Mouse (Mus musculus) midbrain, embryonic 15.5 days (tissue): Measurements from ENCODE around the gene Ric8b. TPM values are rescaled to one million over a fixed set of nuclear protein-coding genes. Genes with fewer than 3 reads are reported as not detected.

Source experiments
- ATAC-seq: fragments of 200-750 bp; cut with Nextera tagmentation; replicated peaks from 2 replicates; pipeline ENCODE4 v1.8.0; 2017; ENCODE audit warnings: moderate TSS enrichment
- H3K27ac ChIP-seq: fragments of 300-500 bp; sonication (generic); 2 replicates; pipeline ENCODE4 v1.5.1; 2015; ENCODE audit warnings: mild to moderate bottlenecking, inconsistent platforms
- H3K27me3 ChIP-seq: fragments of 300-500 bp; sonication (generic); replicated peaks from 2 replicates; pipeline ENCODE4 v1.6.1; 2015; ENCODE audit warnings: inconsistent platforms
- H3K36me3 ChIP-seq: fragments of 300-500 bp; sonication (generic); replicated peaks from 2 replicates; pipeline ENCODE4 v1.6.1; 2015; ENCODE audit warnings: inconsistent platforms
- H3K4me1 ChIP-seq: fragments of 300-500 bp; sonication (generic); 2 replicates; pipeline ENCODE4 v1.6.1; 2015; ENCODE audit warnings: inconsistent platforms
- H3K4me2 ChIP-seq: fragments of 300-500 bp; sonication (generic); 2 replicates; pipeline ENCODE4 v1.6.1; 2015; ENCODE audit warnings: inconsistent platforms, mild to moderate bottlenecking, moderate library complexity
- H3K4me3 ChIP-seq: fragments of 300-500 bp; sonication (generic); 2 replicates; pipeline ENCODE4 v1.5.1; 2015; ENCODE audit warnings: mild to moderate bottlenecking, inconsistent platforms
- H3K9ac ChIP-seq: fragments of 300-500 bp; sonication (generic); 2 replicates; pipeline ENCODE4 v1.6.1; 2015; ENCODE audit warnings: mild to moderate bottlenecking, inconsistent platforms
- H3K9me3 ChIP-seq: fragments of 300-500 bp; sonication (generic); 2 replicates; pipeline ENCODE4 v1.6.1; 2016; ENCODE audit warnings: inconsistent platforms
- WGBS: fragments of 180-500 bp; shearing (Covaris S2); methylation state at CpG from one replicate; pipeline ENCODE4 v1.1.7; 2015; ENCODE audit warnings: mixed read lengths; 5-methylcytosine and 5-hydroxymethylcytosine counted together
- polyA plus RNA-seq: library from polyadenylated mRNA; unstranded; fragments of >200 nt; fragmentation: Nextera tagmentation; extraction: Ambion mirVana; gene quantifications from 2 replicates; pipeline ENCODE4 v1.2.1, GENCODE M21; 2015

Gene Ric8b
- polyA plus RNA-seq, 1 experiment from 2014 or later, result 51.8 TPM

- no peak overlapping the region for H3K4me3 ChIP-seq
- no peaks in the 10 kb centered on the region for H3K27me3 ChIP-seq
- no peaks in the 10 kb centered on the region for H3K9me3 ChIP-seq
- H3K4me2 ChIP-seq, result no peak overlapping the region
- H3K9ac ChIP-seq, result no peak overlapping the region
- H3K27ac ChIP-seq, result no peak overlapping the region
- no peaks in the 10 kb centered on the region for H3K4me1 ChIP-seq
- no peak for ATAC-seq
- peaks cover 6% of the 10 kb centered on the region; the same call in 1 of the 2 replicates for H3K36me3 ChIP-seq
- 96% methylated on average over 3 of the region's 3 CpGs for WGBS
Observed at GRCm38 (mm10) chr10:84945692-84946091, 28.3 kb downstream of the Ric8b start.

GRCm38 (mm10) chr10:84948970-84949683 lies 31.7 kb downstream of the Ric8b start:
- no peak overlapping the region for H3K27ac ChIP-seq
- H3K36me3 ChIP-seq, result peaks cover 6% of the 10 kb centered on the region; the same call in 1 of the 2 replicates
- whole genome bisulfite sequencing, result 80% methylated on average over 8 of the region's 8 CpGs
- no peak overlapping the region for H3K4me2 ChIP-seq
- H3K4me3 ChIP-seq, result no peak overlapping the region
- ATAC-seq, result no peak
- H3K27me3 ChIP-seq, result no peaks in the 10 kb centered on the region
- no peak overlapping the region for H3K9ac ChIP-seq
- no peaks in the 10 kb centered on the region for H3K4me1 ChIP-seq
- H3K9me3 ChIP-seq, result no peaks in the 10 kb centered on the region

- no peak for ATAC-seq
- Histone ChIP-seq H3K27ac (no peak overlapping the region), H3K9ac (no peak overlapping the region)
Observed at GRCm38 (mm10) chr10:84949684-84950010, 32.2 kb downstream of the Ric8b start.

GRCm38 (mm10) chr10:84950384-84950783 lies 33.0 kb downstream of the Ric8b start:
- no peak overlapping the region for H3K4me2 ChIP-seq
- ATAC-seq, result no peak
- 79% methylated on average over 4 of the region's 4 CpGs for WGBS
- H3K9ac ChIP-seq, result no peak overlapping the region
- no peaks in the 10 kb centered on the region for H3K4me1 ChIP-seq
- no peaks in the 10 kb centered on the region for H3K9me3 ChIP-seq
- H3K36me3 ChIP-seq, result peaks cover 6% of the 10 kb centered on the region; the same call in 1 of the 2 replicates
- H3K27me3 ChIP-seq, result no peaks in the 10 kb centered on the region
- H3K4me3 ChIP-seq, result no peak overlapping the region
- H3K27ac ChIP-seq, result no peak overlapping the region

More at GRCm38 (mm10) chr10:84949684-84950010, 32.2 kb downstream of the Ric8b start:
- H3K27me3 ChIP-seq, result no peaks in the 10 kb centered on the region
- no peaks in the 10 kb centered on the region for H3K9me3 ChIP-seq
- peaks cover 6% of the 10 kb centered on the region; the same call in 1 of the 2 replicates for H3K36me3 ChIP-seq
- H3K4me2 ChIP-seq, result no peak overlapping the region
- no peaks in the 10 kb centered on the region for H3K4me1 ChIP-seq
- H3K4me3 ChIP-seq, result no peak overlapping the region
- 87% methylated on average over 3 of the region's 3 CpGs for WGBS

- H3K4me2 ChIP-seq, result no peak overlapping the region
- ATAC-seq, result no peak
- H3K27me3 ChIP-seq, result no peaks in the 10 kb centered on the region
- H3K9me3 ChIP-seq, result no peaks in the 10 kb centered on the region
- H3K36me3 ChIP-seq, result no peaks in the 10 kb centered on the region; the same call in 1 of the 2 replicates
- WGBS, result 93% methylated on average over 10 of the region's 10 CpGs
- H3K9ac ChIP-seq, result no peak overlapping the region
- no peak overlapping the region for H3K4me3 ChIP-seq
- no peak overlapping the region for H3K27ac ChIP-seq
- H3K4me1 ChIP-seq, result peaks cover 3% of the 10 kb centered on the region; the same call in 1 of the 2 replicates
Observed at GRCm38 (mm10) chr10:84954236-84954635, 36.8 kb downstream of the Ric8b start.

- H3K27me3 ChIP-seq, result no peaks in the 10 kb centered on the region
- no peaks in the 10 kb centered on the region for H3K9me3 ChIP-seq
- no peak overlapping the region for H3K4me2 ChIP-seq
- H3K36me3 ChIP-seq, result no peaks in the 10 kb centered on the region; the same call in 1 of the 2 replicates
- ATAC-seq, result no peak
- H3K4me3 ChIP-seq, result no peak overlapping the region
- peaks cover 5% of the 10 kb centered on the region; the same call in 1 of the 2 replicates for H3K4me1 ChIP-seq
- no peak overlapping the region for H3K9ac ChIP-seq
- no peak overlapping the region for H3K27ac ChIP-seq
- WGBS, result 84% methylated on average over 4 of the region's 4 CpGs
Observed at GRCm38 (mm10) chr10:84956173-84956572, 38.8 kb downstream of the Ric8b start.

- no peaks in the 10 kb centered on the region for H3K9me3 ChIP-seq
- H3K36me3 ChIP-seq, result no peaks in the 10 kb centered on the region; the same call in 1 of the 2 replicates
- no peak for ATAC-seq
- no peak overlapping the region for H3K9ac ChIP-seq
- H3K27ac ChIP-seq, result no peak overlapping the region
- no peak overlapping the region for H3K4me3 ChIP-seq
- H3K27me3 ChIP-seq, result no peaks in the 10 kb centered on the region
- H3K4me2 ChIP-seq, result no peak overlapping the region
- peaks cover 5% of the 10 kb centered on the region; the same call in 1 of the 2 replicates for H3K4me1 ChIP-seq
- WGBS, result 99% methylated on average over 2 of the region's 2 CpGs
Observed at GRCm38 (mm10) chr10:84958597-84958996, 41.2 kb downstream of the Ric8b start.

- no peak overlapping the region for H3K4me3 ChIP-seq
- 24% methylated on average over 12 of the region's 12 CpGs for WGBS
- no peaks in the 10 kb centered on the region for H3K9me3 ChIP-seq
- H3K9ac ChIP-seq, result no peak overlapping the region
- no peak overlapping the region for H3K27ac ChIP-seq
- H3K4me2 ChIP-seq, result no peak overlapping the region
- H3K27me3 ChIP-seq, result no peaks in the 10 kb centered on the region
- H3K4me1 ChIP-seq, result peaks cover 5% of the 10 kb centered on the region; the same call in 1 of the 2 replicates
- H3K36me3 ChIP-seq, result no peaks in the 10 kb centered on the region; the same call in 1 of the 2 replicates
- no peak for ATAC-seq
Observed at GRCm38 (mm10) chr10:84960380-84960930, 43.0 kb downstream of the Ric8b start.

GRCm38 (mm10) chr10:84963126-84963525 lies 45.7 kb downstream of the Ric8b start:
- Histone ChIP-seq H3K4me1 (peaks cover 23% of the 10 kb centered on the region), H3K4me2 (no peak overlapping the region), H3K27ac (peak overlapping the region; percentile 30; the same call in 1 of the 2 replicates), H3K27me3 (no peaks in the 10 kb centered on the region), H3K9me3 (no peaks in the 10 kb centered on the region), H3K9ac (no peak overlapping the region), H3K36me3 (no peaks in the 10 kb centered on the region; the same call in 1 of the 2 replicates), H3K4me3 (no peak overlapping the region)
- 82% methylated on average over 5 of the region's 5 CpGs for WGBS
- no peak for ATAC-seq

- no peak for ATAC-seq
Observed at GRCm38 (mm10) chr10:84963726-84964125, 46.3 kb downstream of the Ric8b start.

GRCm38 (mm10) chr10:84966542-84966941 lies 49.1 kb downstream of the Ric8b start:
- peak; percentile 37; the same call in 1 of the 2 replicates for ATAC-seq
- H3K27ac ChIP-seq, result peak overlapping the region; percentile 32; the same call in 1 of the 2 replicates
- no peaks in the 10 kb centered on the region for H3K27me3 ChIP-seq
- no peak overlapping the region for H3K9ac ChIP-seq
- no peak overlapping the region for H3K4me2 ChIP-seq
- peaks cover 35% of the 10 kb centered on the region for H3K4me1 ChIP-seq
- WGBS, result 52% methylated on average over 2 of the region's 2 CpGs
- H3K36me3 ChIP-seq, result peaks cover 7% of the 10 kb centered on the region
- H3K9me3 ChIP-seq, result no peaks in the 10 kb centered on the region
- no peak overlapping the region for H3K4me3 ChIP-seq

More at GRCm38 (mm10) chr10:84963726-84964125, 46.3 kb downstream of the Ric8b start:
- no peaks in the 10 kb centered on the region for H3K9me3 ChIP-seq
- H3K4me1 ChIP-seq, result peaks cover 27% of the 10 kb centered on the region
- H3K27ac ChIP-seq, result peak overlapping the region; percentile 30; the same call in 1 of the 2 replicates
- no peak overlapping the region for H3K4me3 ChIP-seq
- no peak overlapping the region for H3K4me2 ChIP-seq
- 57% methylated on average over 3 of the region's 3 CpGs for WGBS
- H3K27me3 ChIP-seq, result no peaks in the 10 kb centered on the region
- no peaks in the 10 kb centered on the region; the same call in 1 of the 2 replicates for H3K36me3 ChIP-seq
- H3K9ac ChIP-seq, result no peak overlapping the region

GRCm38 (mm10) chr10:84967645-84968044 lies 50.2 kb downstream of the Ric8b start:
- 48% methylated on average over 6 of the region's 6 CpGs for WGBS
- Histone ChIP-seq H3K9me3 (no peaks in the 10 kb centered on the region), H3K27ac (no peak overlapping the region), H3K9ac (no peak overlapping the region), H3K36me3 (peaks cover 14% of the 10 kb centered on the region; the same call in 1 of the 2 replicates), H3K4me3 (no peak overlapping the region), H3K27me3 (no peaks in the 10 kb centered on the region), H3K4me2 (no peak overlapping the region), H3K4me1 (peaks cover 35% of the 10 kb centered on the region)
- ATAC-seq, result no peak
